Mouse (Mus musculus) stomach, embryonic 14.5 days (tissue): ENCODE measurements around the gene Slc35f4. TPM values are rescaled to one million over a fixed set of nuclear protein-coding genes. Genes with fewer than 3 reads are reported as not detected.

Experiments used
- ATAC-seq: fragments of 200-750 bp; cut with Nextera tagmentation; 2 replicates; pipeline ENCODE4 v1.8.0; 2017; ENCODE audit warnings: low read depth, moderate TSS enrichment; ENCODE audit not compliant: insufficient number of reproducible peaks, insufficient read depth, low FRiP score
- H3K27ac ChIP-seq: fragments of 300-500 bp; sonication (generic); 2 replicates; pipeline ENCODE4 v1.5.1; 2014; ENCODE audit warnings: mild to moderate bottlenecking, low read length, moderate library complexity, mixed read lengths
- H3K27me3 ChIP-seq: fragments of 300-500 bp; sonication (generic); 2 replicates; pipeline ENCODE4 v1.6.1; 2014; ENCODE audit warnings: low read length, control low read depth, mixed read lengths; ENCODE audit not compliant: control insufficient read depth, insufficient read depth
- H3K36me3 ChIP-seq: fragments of 300-500 bp; sonication (generic); 2 replicates; pipeline ENCODE4 v1.6.1; 2014; ENCODE audit warnings: mild to moderate bottlenecking, control low read depth, low read length, moderate library complexity, mixed read lengths; ENCODE audit not compliant: control insufficient read depth, insufficient read depth
- H3K4me1 ChIP-seq: fragments of 300-500 bp; sonication (generic); 2 replicates; pipeline ENCODE4 v1.6.1; 2014; ENCODE audit warnings: low read length, control low read depth, mixed read lengths; ENCODE audit not compliant: control insufficient read depth, insufficient read depth
- H3K4me2 ChIP-seq: fragments of 300-500 bp; sonication (generic); replicated peaks from 2 replicates; pipeline ENCODE4 v1.6.1; 2014; ENCODE audit warnings: low read depth, low read length, control low read depth
- H3K4me3 ChIP-seq: fragments of 300-500 bp; sonication (generic); 2 replicates; pipeline ENCODE4 v1.5.1; 2014; ENCODE audit warnings: low read depth, low read length, control low read depth
- H3K9ac ChIP-seq: fragments of 300-500 bp; sonication (generic); replicated peaks from 2 replicates; pipeline ENCODE4 v1.6.1; 2014; ENCODE audit warnings: low read depth, mild to moderate bottlenecking, control low read depth, low read length, moderate library complexity, mixed read lengths
- H3K9me3 ChIP-seq: fragments of 300-500 bp; sonication (generic); 2 replicates; pipeline ENCODE4 v1.6.1; 2016; ENCODE audit warnings: low read depth, low read length, control low read depth; ENCODE audit not compliant: control insufficient read depth
- WGBS: fragments of 180-500 bp; shearing (Covaris S2); extraction: QIAGEN DNeasy Blood & Tissue Kit; methylation state at CpG from one replicate; pipeline ENCODE4 v1.1.7; 2014; 5-methylcytosine and 5-hydroxymethylcytosine counted together
- polyA plus RNA-seq: library from polyadenylated mRNA; unstranded; fragments of >200 nt; fragmentation: Nextera tagmentation; extraction: Ambion mirVana; gene quantifications from 2 replicates; pipeline ENCODE4 v1.2.1, GENCODE M21; 2014

The Slc35f4 gene
- polyA plus RNA-seq, 1 experiment from 2014 or later: 0.33 TPM

- Histone ChIP-seq H3K4me1 (no peaks in the 10 kb centered on the region), H3K27me3 (no peaks in the 10 kb centered on the region), H3K36me3 (no peaks in the 10 kb centered on the region), H3K4me3 (no peak overlapping the region), H3K9me3 (no peaks in the 10 kb centered on the region), H3K4me2 (no peak overlapping the region), H3K9ac (no peak overlapping the region), H3K27ac (no peak overlapping the region)
- 64% methylated on average over 4 of the region's 4 CpGs for WGBS
- no peak for ATAC-seq
These were observed 188.8 kb downstream of the Slc35f4 start for GRCm38 (mm10) chr14:49337011-49337410.

- 78% methylated on average over 2 of the region's 2 CpGs for WGBS
- Histone ChIP-seq H3K4me1 (no peaks in the 10 kb centered on the region), H3K27ac (no peak overlapping the region), H3K4me2 (no peak overlapping the region), H3K27me3 (no peaks in the 10 kb centered on the region), H3K36me3 (no peaks in the 10 kb centered on the region), H3K4me3 (no peak overlapping the region), H3K9me3 (no peaks in the 10 kb centered on the region), H3K9ac (no peak overlapping the region)
- no peak for ATAC-seq
These were observed 192.0 kb downstream of the Slc35f4 start for GRCm38 (mm10) chr14:49333841-49334240.

GRCm38 (mm10) chr14:49316493-49316894 is 209.4 kb downstream of the Slc35f4 start:
- Histone ChIP-seq H3K27ac (no peak overlapping the region), H3K36me3 (no peaks in the 10 kb centered on the region), H3K4me1 (no peaks in the 10 kb centered on the region), H3K9me3 (no peaks in the 10 kb centered on the region), H3K4me2 (no peak overlapping the region), H3K4me3 (no peak overlapping the region), H3K9ac (no peak overlapping the region), H3K27me3 (no peaks in the 10 kb centered on the region)
- 30% methylated on average over 5 of the region's 5 CpGs for WGBS
- no peak for ATAC-seq

- no peak overlapping the region for H3K9ac ChIP-seq
- H3K27me3 ChIP-seq: no peaks in the 10 kb centered on the region
- no peaks in the 10 kb centered on the region for H3K9me3 ChIP-seq
- no peak overlapping the region for H3K4me3 ChIP-seq
- H3K27ac ChIP-seq: no peak overlapping the region
- no peak overlapping the region for H3K4me2 ChIP-seq
- no peaks in the 10 kb centered on the region for H3K36me3 ChIP-seq
- no peak for ATAC-seq
- 57% methylated on average over 7 of the region's 7 CpGs for WGBS
- no peaks in the 10 kb centered on the region for H3K4me1 ChIP-seq
These were observed 211.9 kb downstream of the Slc35f4 start for GRCm38 (mm10) chr14:49313981-49314380.

- no peak overlapping the region for H3K4me3 ChIP-seq
These were observed 212.5 kb downstream of the Slc35f4 start for GRCm38 (mm10) chr14:49313376-49313775.

GRCm38 (mm10) chr14:49311548-49311947 is 214.3 kb downstream of the Slc35f4 start:
- no peaks in the 10 kb centered on the region for H3K27me3 ChIP-seq
- WGBS: 57% methylated on average over 1 of the region's 1 CpGs
- H3K4me1 ChIP-seq: no peaks in the 10 kb centered on the region
- H3K9me3 ChIP-seq: no peaks in the 10 kb centered on the region
- no peak overlapping the region for H3K4me3 ChIP-seq
- no peaks in the 10 kb centered on the region for H3K36me3 ChIP-seq
- no peak for ATAC-seq
- no peak overlapping the region for H3K4me2 ChIP-seq
- no peak overlapping the region for H3K27ac ChIP-seq
- H3K9ac ChIP-seq: no peak overlapping the region

More at GRCm38 (mm10) chr14:49313376-49313775, 212.5 kb downstream of the Slc35f4 start:
- Histone ChIP-seq H3K27me3 (no peaks in the 10 kb centered on the region), H3K36me3 (no peaks in the 10 kb centered on the region), H3K9me3 (no peaks in the 10 kb centered on the region), H3K27ac (no peak overlapping the region), H3K4me2 (no peak overlapping the region), H3K9ac (no peak overlapping the region), H3K4me1 (no peaks in the 10 kb centered on the region)
- WGBS: 59% methylated on average over 8 of the region's 8 CpGs
- peak; percentile 28; the same call in 1 of the 2 replicates for ATAC-seq

- H3K36me3 ChIP-seq: no peaks in the 10 kb centered on the region
- no peak overlapping the region for H3K4me2 ChIP-seq
- H3K9ac ChIP-seq: no peak overlapping the region
- H3K4me3 ChIP-seq: no peak overlapping the region
- H3K9me3 ChIP-seq: no peaks in the 10 kb centered on the region
- 48% methylated on average over 5 of the region's 5 CpGs for WGBS
- no peaks in the 10 kb centered on the region for H3K27me3 ChIP-seq
- ATAC-seq: peak; percentile 33; the same call in 1 of the 2 replicates
- no peak overlapping the region for H3K27ac ChIP-seq
- H3K4me1 ChIP-seq: no peaks in the 10 kb centered on the region
These were observed 214.8 kb downstream of the Slc35f4 start for GRCm38 (mm10) chr14:49311091-49311492.

- H3K4me3 ChIP-seq: no peak overlapping the region
- no peak overlapping the region for H3K27ac ChIP-seq
- 73% methylated on average over 2 of the region's 2 CpGs for WGBS
- H3K27me3 ChIP-seq: no peaks in the 10 kb centered on the region
- no peak for ATAC-seq
- H3K4me1 ChIP-seq: no peaks in the 10 kb centered on the region
- no peak overlapping the region for H3K4me2 ChIP-seq
- no peak overlapping the region for H3K9ac ChIP-seq
- no peaks in the 10 kb centered on the region for H3K36me3 ChIP-seq
- H3K9me3 ChIP-seq: no peaks in the 10 kb centered on the region
These were observed 216.2 kb downstream of the Slc35f4 start for GRCm38 (mm10) chr14:49309670-49310069.

GRCm38 (mm10) chr14:49308591-49308990 is 217.3 kb downstream of the Slc35f4 start:
- no peaks in the 10 kb centered on the region for H3K9me3 ChIP-seq
- no peak for ATAC-seq
- H3K4me2 ChIP-seq: no peak overlapping the region
- H3K4me3 ChIP-seq: no peak overlapping the region
- no peak overlapping the region for H3K9ac ChIP-seq
- H3K27me3 ChIP-seq: no peaks in the 10 kb centered on the region
- H3K27ac ChIP-seq: no peak overlapping the region
- 69% methylated on average over 1 of the region's 1 CpGs for WGBS
- H3K4me1 ChIP-seq: no peaks in the 10 kb centered on the region
- H3K36me3 ChIP-seq: no peaks in the 10 kb centered on the region
